Mouse (Mus musculus): Measurements from ENCODE around the gene Snx14.
"Not testable (repeated sequence)": the region's sequence is repeated elsewhere in the genome, so short reads cannot be mapped to it uniquely, and the experiment has no call there.

The Snx14 gene

GRCm38 (mm10) chr9:88438555-88439237 is at the start of gene Snx14:
Gene Snx14, minus strand, starts transcription at chr9:88438958.
- DNase-seq (ENCODE audit: low read depth, low spot score): peak; percentile 99

- DNase-seq (ENCODE audit: low read depth, low spot score): peak; percentile 20
Measured at GRCm38 (mm10) chr9:88484531-88484930, 45.8 kb upstream of the Snx14 start.

- no peak for DNase-seq (ENCODE audit: low read depth, low spot score)
Measured at GRCm38 (mm10) chr9:88482829-88483396, 44.2 kb upstream of the Snx14 start.

- DNase-seq (ENCODE audit: low read depth, low spot score): peak; percentile 97
Measured at GRCm38 (mm10) chr9:88482230-88482828, 43.6 kb upstream of the Snx14 start, which contains the start of gene Syncrip. Gene Syncrip, minus strand, starts transcription at chr9:88482574.

- peak; percentile 54 for DNase-seq (ENCODE audit: low read depth, low spot score)
Measured at GRCm38 (mm10) chr9:88481791-88482160, 43.0 kb upstream of the Snx14 start.

GRCm38 (mm10) chr9:88481061-88481790 is 42.5 kb upstream of the Snx14 start:
- DNase-seq (ENCODE audit: low read depth, low spot score): peak; percentile 35

GRCm38 (mm10) chr9:88480120-88480519 is 41.4 kb upstream of the Snx14 start:
- no peak for DNase-seq (ENCODE audit: low read depth, low spot score)

- DNase-seq (ENCODE audit: low read depth, low spot score): peak; percentile 32
Measured at GRCm38 (mm10) chr9:88476138-88476537, 37.4 kb upstream of the Snx14 start.

GRCm38 (mm10) chr9:88461017-88461416 is 22.3 kb upstream of the Snx14 start:
- not testable (repeated sequence) for DNase-seq (ENCODE audit: low read depth, low spot score)

- no peak for DNase-seq (ENCODE audit: low read depth, low spot score)
Measured at GRCm38 (mm10) chr9:88439991-88440390, 1.2 kb upstream of the Snx14 start.

- DNase-seq (ENCODE audit: low read depth, low spot score): no peak
Measured at GRCm38 (mm10) chr9:88439238-88439600, 461 bp upstream of the Snx14 start.

GRCm38 (mm10) chr9:88438237-88438554 is 562 bp downstream of the Snx14 start:
- DNase-seq (ENCODE audit: low read depth, low spot score): peak; percentile 26

GRCm38 (mm10) chr9:88437342-88438236 is 1.2 kb downstream of the Snx14 start:
- DNase-seq (ENCODE audit: low read depth, low spot score): peak; percentile 5

- no peak for DNase-seq (ENCODE audit: low read depth, low spot score)
Measured at GRCm38 (mm10) chr9:88424356-88424755, 14.4 kb downstream of the Snx14 start.

- no peak for DNase-seq (ENCODE audit: low read depth, low spot score)
Measured at GRCm38 (mm10) chr9:88422428-88422827, 16.3 kb downstream of the Snx14 start.

GRCm38 (mm10) chr9:88416752-88417151 is 22.0 kb downstream of the Snx14 start:
- DNase-seq (ENCODE audit: low read depth, low spot score): no peak

GRCm38 (mm10) chr9:88409978-88410377 is 28.8 kb downstream of the Snx14 start:
- no peak for DNase-seq (ENCODE audit: low read depth, low spot score)

GRCm38 (mm10) chr9:88404515-88404914 is 34.2 kb downstream of the Snx14 start:
- no peak for DNase-seq (ENCODE audit: low read depth, low spot score)

- DNase-seq (ENCODE audit: low read depth, low spot score): peak; percentile 49
Measured at GRCm38 (mm10) chr9:88404088-88404487, 34.7 kb downstream of the Snx14 start.

GRCm38 (mm10) chr9:88398461-88398860 is 40.3 kb downstream of the Snx14 start:
- no peak for DNase-seq (ENCODE audit: low read depth, low spot score)

- DNase-seq (ENCODE audit: low read depth, low spot score): no peak
Measured at GRCm38 (mm10) chr9:88394852-88395251, 43.9 kb downstream of the Snx14 start.
